Mouse (Mus musculus): ENCODE data around the gene Rnaseh2c.

Rnaseh2c gene

GRCm38 (mm10) chr19:5632120-5632519 lies 30.4 kb downstream of the Rnaseh2c start:
- no peak for DNase-seq (ENCODE audit: low spot score in 2 of 2)

GRCm38 (mm10) chr19:5636036-5636570 lies 34.4 kb downstream of the Rnaseh2c start:
- no peak for DNase-seq (ENCODE audit: low spot score in 2 of 2)

GRCm38 (mm10) chr19:5636571-5637041 lies 34.9 kb downstream of the Rnaseh2c start:
- DNase-seq (ENCODE audit: low spot score in 2 of 2): peak in 1 of 2 experiments; percentile 24

GRCm38 (mm10) chr19:5637069-5638047 lies 35.7 kb downstream of the Rnaseh2c start, which contains the start of gene Rela:
Rela (plus strand) TSS chr19:5637483.
- peak; percentile 81 to 94 for DNase-seq (ENCODE audit: low spot score in 2 of 2)

- DNase-seq (ENCODE audit: low spot score in 2 of 2): peak in 1 of 2 experiments; percentile 69
These were observed 36.8 kb downstream of the Rnaseh2c start for GRCm38 (mm10) chr19:5638416-5639005.

- DNase-seq (ENCODE audit: low spot score in 2 of 2): no peak
These were observed 38.7 kb downstream of the Rnaseh2c start for GRCm38 (mm10) chr19:5640339-5640738.

- peak in 1 of 2 experiments; percentile 64 for DNase-seq (ENCODE audit: low spot score in 2 of 2)
These were observed 39.3 kb downstream of the Rnaseh2c start for GRCm38 (mm10) chr19:5641021-5641420.

- DNase-seq (ENCODE audit: low spot score in 2 of 2): no peak
These were observed 40.0 kb downstream of the Rnaseh2c start for GRCm38 (mm10) chr19:5641641-5642040.

- peak in 1 of 2 experiments; percentile 51 for DNase-seq (ENCODE audit: low spot score in 2 of 2)
These were observed 43.6 kb downstream of the Rnaseh2c start for GRCm38 (mm10) chr19:5645280-5645679.

GRCm38 (mm10) chr19:5646731-5647330 lies 45.2 kb downstream of the Rnaseh2c start:
- DNase-seq (ENCODE audit: low spot score in 2 of 2): no peak

GRCm38 (mm10) chr19:5647791-5648190 lies 46.1 kb downstream of the Rnaseh2c start:
- DNase-seq (ENCODE audit: low spot score in 2 of 2): no peak

GRCm38 (mm10) chr19:5648401-5649297 lies 47.0 kb downstream of the Rnaseh2c start:
- peak; percentile 80 to 89 for DNase-seq (ENCODE audit: low spot score in 2 of 2)

- no peak for DNase-seq (ENCODE audit: low spot score in 2 of 2)
These were observed 47.6 kb downstream of the Rnaseh2c start for GRCm38 (mm10) chr19:5649298-5649741.

GRCm38 (mm10) chr19:5651502-5652274 lies 50.0 kb downstream of the Rnaseh2c start:
- DNase-seq (ENCODE audit: low spot score in 2 of 2): no peak

- DNase-seq (ENCODE audit: low spot score in 2 of 2): no peak
These were observed 50.9 kb downstream of the Rnaseh2c start for GRCm38 (mm10) chr19:5652570-5652969.

GRCm38 (mm10) chr19:5653969-5654719 lies 52.5 kb downstream of the Rnaseh2c start:
- DNase-seq (ENCODE audit: low spot score in 2 of 2): peak in 1 of 2 experiments; percentile 68

- peak in 1 of 2 experiments; percentile 60 for DNase-seq (ENCODE audit: low spot score in 2 of 2)
These were observed 53.1 kb downstream of the Rnaseh2c start for GRCm38 (mm10) chr19:5654720-5655298.

All from spleen, postnatal 4 days (tissue).